Mouse (Mus musculus) gastrocnemius, postnatal 10 days (tissue): ENCODE data around the gene Lrrc9. TPM values are rescaled to one million over a fixed set of nuclear protein-coding genes. Genes with fewer than 3 reads are reported as not detected.

ENCODE experiments used
- DNase-seq: peaks from one replicate; pipeline ENCODE4 v3.0.0; 2021; ENCODE audit warnings: mixed read lengths
- total RNA-seq, 2 experiments: library from RNA; stranded (reverse); gene quantifications; 2 replicates each; pipeline ENCODE4 v1.2.3; 2021

Gene Lrrc9
- total RNA-seq, 2 experiments from 2014 or later = 0.16 TPM; not detected in 1

GRCm38 (mm10) chr12:72476773-72477450 is 35.2 kb downstream of the Lrrc9 start:
- no peak for DNase-seq

GRCm38 (mm10) chr12:72482226-72482625 is 40.6 kb downstream of the Lrrc9 start:
- DNase-seq = no peak

- DNase-seq = no peak
Observed at GRCm38 (mm10) chr12:72484872-72485271, 43.2 kb downstream of the Lrrc9 start.

GRCm38 (mm10) chr12:72487498-72487897 is 45.8 kb downstream of the Lrrc9 start:
- DNase-seq = no peak

- no peak for DNase-seq
Observed at GRCm38 (mm10) chr12:72489995-72490394, 48.3 kb downstream of the Lrrc9 start.

GRCm38 (mm10) chr12:72491063-72491719 is 49.5 kb downstream of the Lrrc9 start:
- no peak for DNase-seq

GRCm38 (mm10) chr12:72496866-72497600 is 55.4 kb downstream of the Lrrc9 start:
- DNase-seq = no peak

- no peak for DNase-seq
Observed at GRCm38 (mm10) chr12:72509606-72510005, 67.9 kb downstream of the Lrrc9 start.

GRCm38 (mm10) chr12:72515446-72515845 is 73.8 kb downstream of the Lrrc9 start:
- no peak for DNase-seq

- no peak for DNase-seq
Observed at GRCm38 (mm10) chr12:72518114-72518728, 76.6 kb downstream of the Lrrc9 start.

- no peak for DNase-seq
Observed at GRCm38 (mm10) chr12:72519352-72519751, 77.7 kb downstream of the Lrrc9 start.

GRCm38 (mm10) chr12:72519855-72520254 is 78.2 kb downstream of the Lrrc9 start:
- no peak for DNase-seq

GRCm38 (mm10) chr12:72520645-72521044 is 79.0 kb downstream of the Lrrc9 start:
- peak; percentile 67 for DNase-seq

GRCm38 (mm10) chr12:72525588-72525987 is 83.9 kb downstream of the Lrrc9 start:
- DNase-seq = no peak

GRCm38 (mm10) chr12:72532303-72532702 is 90.6 kb downstream of the Lrrc9 start:
- DNase-seq = no peak

GRCm38 (mm10) chr12:72533986-72534385 is 92.3 kb downstream of the Lrrc9 start:
- no peak for DNase-seq

- no peak for DNase-seq
Observed at GRCm38 (mm10) chr12:72535599-72535998, 93.9 kb downstream of the Lrrc9 start.

GRCm38 (mm10) chr12:72536021-72536597 is 94.4 kb downstream of the Lrrc9 start, which contains the start of gene Pcnx4:
Pcnx4 (plus strand) TSS chr12:72536383.
- DNase-seq = peak; percentile 98

GRCm38 (mm10) chr12:72538571-72538970 is 96.9 kb downstream of the Lrrc9 start:
- DNase-seq = no peak

- no peak for DNase-seq
Observed at GRCm38 (mm10) chr12:72554347-72554746, 112.7 kb downstream of the Lrrc9 start.

- DNase-seq = no peak
Observed at GRCm38 (mm10) chr12:72564281-72564795, 122.7 kb downstream of the Lrrc9 start.
